Mouse (Mus musculus) frontal cortex, postnatal 14 days (tissue): ENCODE measurements at regions not wholly inside any gene's neighbourhood (a gene's known extent, or its start where the extent isn't known, plus 50 kb on each side); places are given as distances from the start of the nearest gene placed in this dataset.

Source experiments
- DNase-seq, 2 experiments: peaks; one replicate each; pipeline ENCODE4 v3.0.0; 2022; ENCODE audit warnings: low spot score in 2 of 2

DNA sequence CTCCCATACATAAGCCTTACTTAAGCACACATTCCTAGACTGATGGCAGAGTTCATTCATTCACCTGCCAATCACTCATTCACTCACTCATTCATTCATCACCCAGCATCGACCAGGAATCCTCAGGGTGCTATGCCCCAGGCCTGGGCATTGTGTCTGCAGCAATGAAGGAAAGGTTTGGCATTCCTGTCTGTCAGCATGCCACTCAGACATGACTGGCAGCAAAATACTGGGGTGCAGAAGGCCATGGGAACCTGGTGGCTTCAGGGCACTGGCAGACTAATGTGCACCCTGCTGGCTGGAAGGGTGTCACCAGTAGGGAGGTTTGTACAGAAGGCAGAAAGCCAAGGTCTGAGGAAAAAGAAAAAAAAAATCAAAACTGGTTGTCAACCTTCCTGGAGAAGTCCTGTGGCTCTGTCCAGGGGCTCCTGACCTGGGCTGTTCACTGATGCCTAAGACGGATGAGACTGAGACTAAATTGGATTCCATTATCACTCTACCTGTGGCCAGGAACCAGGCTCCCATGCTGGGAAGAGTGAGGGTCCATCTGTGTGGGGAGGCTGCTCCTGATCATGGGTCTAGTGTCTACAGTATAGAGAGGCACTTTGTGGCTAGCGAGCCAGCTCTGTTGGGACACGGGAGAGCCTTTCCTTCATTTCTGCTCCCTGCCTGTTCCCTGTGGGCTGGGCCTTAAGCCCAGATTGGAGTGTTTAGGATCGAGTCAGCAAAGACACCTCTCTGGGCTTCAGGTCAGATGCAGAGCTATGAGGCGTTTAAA is 104.1 kb downstream of the Cstad start:
- no peak for DNase-seq

DNA sequence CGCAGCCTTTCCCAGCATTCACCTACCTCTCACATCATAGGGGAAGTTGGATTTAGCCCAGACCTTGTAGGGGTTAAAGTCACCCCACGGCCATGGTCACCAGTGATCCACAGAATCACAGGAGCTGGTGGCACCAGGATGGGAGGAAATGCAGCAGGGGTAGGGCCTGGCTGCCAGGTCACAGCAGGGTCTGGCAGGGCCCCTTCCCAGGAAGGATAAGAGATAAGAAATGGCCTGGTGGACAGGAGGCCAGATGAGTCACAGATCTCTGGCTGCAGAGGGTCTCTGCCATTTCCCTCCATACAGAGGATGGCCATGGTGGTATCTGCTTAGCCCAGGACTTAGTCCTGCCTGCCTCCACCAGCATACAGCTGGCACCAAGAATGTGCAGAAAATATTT is 103.0 kb downstream of the Cstad start:
- no peak for DNase-seq

GRCm38 (mm10) chr2:30695771-30696456 is 101.1 kb downstream of the Cstad start:
- DNase-seq, result no peak

GRCm38 (mm10) chr2:30695041-30695440 is 100.2 kb downstream of the Cstad start:
- no peak for DNase-seq

GRCm38 (mm10) chr2:30693206-30694035 is 98.6 kb downstream of the Cstad start:
- peak; percentile 74 to 83 for DNase-seq

DNA sequence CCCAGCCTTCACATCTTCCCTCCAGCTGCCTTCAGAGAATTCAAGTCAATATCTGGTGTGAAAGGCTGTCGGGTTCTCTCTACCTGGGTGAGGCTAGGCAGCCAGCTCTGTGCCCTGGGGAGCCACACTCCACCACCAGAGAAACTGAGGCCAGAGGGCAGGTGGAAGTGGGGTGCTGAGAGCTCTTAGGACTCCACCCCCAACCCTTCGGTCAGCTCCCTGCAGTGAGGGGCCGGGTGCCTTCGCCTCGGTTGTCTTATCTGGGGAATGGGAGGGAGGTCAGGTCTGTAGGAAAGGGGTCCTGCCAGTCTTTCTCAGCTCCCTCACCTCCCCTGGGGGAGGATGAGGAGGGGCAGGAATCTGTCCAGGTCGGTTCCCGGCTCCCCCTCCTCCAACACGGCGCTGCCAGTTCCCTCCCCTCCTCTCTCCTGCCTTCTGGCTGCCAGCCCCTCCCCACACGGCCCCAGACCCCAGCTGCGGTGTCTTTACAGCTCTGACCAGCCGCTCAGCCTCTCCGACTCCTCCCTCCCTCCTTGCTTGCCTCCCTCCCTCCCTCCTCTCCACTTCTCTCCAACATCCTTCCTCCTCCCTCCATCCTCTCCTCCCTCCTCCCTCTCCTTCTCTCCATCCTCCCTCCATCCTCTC is 97.8 kb downstream of the Cstad start:
- peak in 1 of 2 experiments; percentile 67 for DNase-seq

- DNase-seq, result peak; percentile 79 to 83
Measured at GRCm38 (mm10) chr2:30691857-30692560, 97.2 kb downstream of the Cstad start.

DNA sequence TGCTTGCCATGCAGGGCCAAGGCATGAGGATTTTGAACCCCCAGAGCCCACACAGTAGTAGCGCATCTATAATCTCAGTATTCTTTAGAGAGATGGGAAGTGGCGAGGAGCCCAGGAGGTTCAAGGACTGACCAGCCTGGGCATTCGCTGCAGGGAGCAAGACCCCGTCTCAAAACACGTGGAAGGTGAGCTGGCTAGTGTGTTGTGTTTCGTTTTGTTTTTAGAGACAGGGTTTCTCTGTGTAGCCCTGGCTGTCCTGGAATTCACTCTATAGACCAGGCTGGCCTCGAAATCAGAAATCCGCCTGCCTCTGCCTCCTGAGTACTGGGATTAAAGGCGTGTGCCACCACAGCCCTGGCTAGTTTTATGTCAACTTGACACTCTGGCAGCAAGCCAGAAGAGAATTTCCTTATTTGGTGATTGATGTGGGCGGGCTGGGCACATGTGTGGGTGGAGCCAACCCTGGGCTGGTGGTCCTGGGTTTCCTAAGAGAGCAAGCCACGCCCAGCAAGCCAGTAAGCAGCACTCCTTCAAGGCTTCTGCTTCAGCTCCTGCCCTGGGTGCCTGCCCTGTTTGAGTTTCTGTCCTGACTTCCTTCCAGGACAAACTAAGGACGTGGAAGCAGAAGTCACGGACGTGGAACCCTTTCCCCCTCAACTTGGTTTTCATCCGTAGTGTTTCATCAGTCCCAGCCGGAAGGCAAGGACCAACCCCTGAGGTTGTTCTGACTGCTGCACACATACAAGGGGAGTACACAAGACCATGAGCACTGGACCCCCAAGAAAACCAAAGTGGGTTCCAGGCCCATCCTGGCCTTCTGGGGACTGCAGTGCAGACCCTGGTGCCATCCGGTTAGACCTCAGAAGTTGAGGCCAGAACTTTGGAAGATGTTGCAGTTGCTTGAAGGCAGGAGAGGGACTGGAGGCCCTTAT is 96.4 kb downstream of the Cstad start:
- DNase-seq, result no peak

GRCm38 (mm10) chr2:30690307-30690706 is 95.5 kb downstream of the Cstad start:
- DNase-seq, result no peak

DNA sequence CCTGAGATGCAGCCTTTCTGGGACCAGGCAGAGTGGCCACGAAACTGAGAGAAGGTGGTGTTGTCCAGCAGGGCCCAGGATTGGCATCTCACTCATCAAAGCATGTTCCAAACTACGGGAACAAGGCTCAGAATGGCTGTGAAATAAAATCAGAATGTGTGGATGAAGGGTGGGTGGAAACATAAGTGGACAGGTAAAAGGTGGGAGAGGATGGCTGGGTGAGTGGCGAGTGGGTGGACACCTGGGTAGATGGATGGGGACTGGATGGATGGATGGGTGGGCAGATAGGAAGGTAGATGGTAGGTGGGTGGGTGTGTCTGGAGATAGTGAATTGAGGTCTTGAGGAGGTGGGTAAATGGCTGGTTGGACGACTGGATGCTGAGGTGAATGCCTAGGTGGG is 93.6 kb downstream of the Cstad start:
- DNase-seq, result no peak

- DNase-seq, result no peak
Measured at GRCm38 (mm10) chr2:30687121-30687551, 92.3 kb downstream of the Cstad start.

GRCm38 (mm10) chr2:30686359-30686758 is 91.5 kb downstream of the Cstad start:
- DNase-seq, result no peak

DNA sequence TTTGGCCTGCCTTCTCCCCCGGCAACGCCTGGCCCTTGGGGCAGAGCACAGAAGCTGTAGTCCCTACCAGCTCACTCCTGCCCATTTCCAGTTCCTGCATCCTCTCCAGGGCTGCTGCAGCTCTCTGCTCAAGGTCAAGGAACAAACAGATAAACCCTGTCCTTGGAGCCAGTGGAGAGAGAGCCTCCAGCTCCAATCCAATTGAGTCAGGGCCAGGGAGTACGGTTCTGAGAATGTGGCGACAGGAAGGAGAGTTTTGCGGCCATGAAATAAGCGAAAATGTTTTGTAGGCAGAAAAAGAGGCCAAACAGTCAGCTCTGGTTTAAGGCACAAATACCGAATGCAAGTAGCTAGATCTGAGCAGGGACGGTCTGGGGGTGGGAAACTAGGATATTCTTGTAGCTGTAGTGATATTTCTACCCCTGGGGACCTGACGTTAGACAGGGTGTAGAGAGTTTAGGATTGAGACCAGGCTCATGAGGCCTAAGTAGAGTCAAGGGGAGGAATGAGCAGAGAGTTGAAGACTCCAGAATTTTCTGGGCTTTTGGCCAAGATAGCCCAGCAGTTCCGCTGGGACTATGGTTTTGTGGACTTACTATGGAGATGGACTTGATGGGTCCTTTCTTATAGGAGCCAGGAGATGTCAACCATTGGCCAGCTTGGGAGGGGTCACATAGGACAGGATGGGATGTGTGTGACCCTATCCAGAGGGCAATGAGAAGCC is 90.5 kb downstream of the Cstad start:
- DNase-seq, result no peak

DNA sequence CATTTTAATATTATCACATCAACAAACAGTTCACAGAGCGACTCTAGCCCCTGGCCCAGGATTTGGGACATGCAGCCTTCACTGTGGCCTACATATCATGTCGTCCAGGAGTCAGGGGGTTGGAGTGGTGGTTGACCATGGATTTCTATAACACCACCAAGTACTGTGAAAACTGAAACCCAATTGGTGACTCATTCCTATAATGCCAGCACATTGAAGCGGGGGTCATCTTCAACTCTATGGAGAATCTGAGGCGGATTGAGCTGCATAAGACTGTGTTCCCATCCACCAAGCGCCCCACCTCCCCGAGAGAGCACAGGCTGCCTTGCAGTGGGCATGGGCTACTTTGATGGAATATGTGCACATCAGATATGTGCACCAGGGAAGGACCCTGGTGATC is 89.6 kb downstream of the Cstad start:
- DNase-seq, result no peak

- no peak for DNase-seq
Measured at GRCm38 (mm10) chr2:30682146-30682825, 87.4 kb downstream of the Cstad start.

DNA sequence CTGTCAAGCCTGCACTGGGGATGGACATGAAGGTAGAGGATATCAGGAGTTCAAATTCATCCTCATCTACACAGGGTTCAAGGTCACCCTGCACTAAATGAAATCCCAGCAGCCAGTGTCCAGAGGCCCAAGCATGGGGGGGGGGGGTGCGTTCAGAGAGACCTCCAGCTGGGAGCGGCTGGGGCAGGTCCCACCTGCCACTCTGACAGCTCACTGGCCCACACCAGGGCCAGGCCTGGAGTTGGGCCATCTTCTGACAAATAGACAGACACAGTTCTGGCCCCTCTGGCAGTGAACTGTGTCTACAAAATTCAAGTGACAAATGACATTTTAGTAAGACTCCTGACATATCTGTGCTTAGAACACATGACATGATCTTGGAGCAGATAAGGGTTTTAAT is 86.8 kb downstream of the Cstad start:
- DNase-seq, result no peak

GRCm38 (mm10) chr2:30679041-30679440 is 84.2 kb downstream of the Cstad start:
- DNase-seq, result no peak

- DNase-seq, result no peak
Measured at GRCm38 (mm10) chr2:30677498-30677897, 82.7 kb downstream of the Cstad start.
